Mouse (Mus musculus): ENCODE measurements around the gene Islr2. TPM values are rescaled to one million over a fixed set of nuclear protein-coding genes. Genes with fewer than 3 reads are reported as not detected.
A peak's percentile ranks its signal among the peaks of the same experiment; 100 is the strongest.

The Islr2 gene
- total RNA-seq, 2 experiments from 2014 or later, result 0.07 TPM; not detected in 1

- no peak for ATAC-seq (replicated peaks; ENCODE audit: low FRiP score, low TSS enrichment, poor library complexity, severe bottlenecking)
These were observed 4.5 kb downstream of the Islr2 start for GRCm38 (mm10) chr9:58199381-58200269.

DNA sequence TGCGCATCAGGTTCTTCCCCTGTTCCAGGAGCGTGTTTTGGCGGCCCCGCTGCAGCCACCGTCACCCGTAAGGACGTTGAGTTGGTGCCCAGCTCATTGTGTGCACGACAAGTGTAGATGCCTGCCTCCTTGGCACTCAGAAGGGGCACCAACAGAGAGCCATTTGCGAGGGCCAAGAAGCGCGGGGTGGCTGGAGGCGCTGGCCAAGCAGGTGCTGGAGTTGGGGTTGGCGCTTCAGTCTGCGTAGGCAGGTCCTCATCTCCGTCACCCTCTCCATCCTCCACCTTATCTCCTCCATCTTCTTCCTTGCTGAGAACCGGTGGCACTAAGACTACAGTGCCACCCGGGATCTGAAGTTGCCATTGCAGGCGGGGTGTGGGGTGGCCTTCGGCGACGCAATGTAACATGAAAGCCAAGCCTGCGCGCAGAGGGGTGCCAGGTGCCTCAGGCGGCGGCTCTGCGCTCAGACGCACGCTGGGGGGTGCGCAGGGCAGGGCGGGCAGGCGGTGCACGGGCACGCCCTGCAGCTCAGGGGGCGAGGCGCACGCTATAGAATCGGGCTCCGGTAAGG lies 5.2 kb downstream of the Islr2 start:
- no peak for ATAC-seq (replicated peaks; ENCODE audit: low FRiP score, low TSS enrichment, poor library complexity, severe bottlenecking)

GRCm38 (mm10) chr9:58197781-58198701 lies 6.1 kb downstream of the Islr2 start:
- peak; percentile 45 for ATAC-seq (replicated peaks; ENCODE audit: low FRiP score, low TSS enrichment, poor library complexity, severe bottlenecking)

- no peak for ATAC-seq (replicated peaks; ENCODE audit: low FRiP score, low TSS enrichment, poor library complexity, severe bottlenecking)
These were observed 7.2 kb downstream of the Islr2 start for GRCm38 (mm10) chr9:58196610-58197567.

- ATAC-seq (replicated peaks; ENCODE audit: low FRiP score, low TSS enrichment, poor library complexity, severe bottlenecking), result no peak
These were observed 8.0 kb downstream of the Islr2 start for GRCm38 (mm10) chr9:58196141-58196540.

DNA sequence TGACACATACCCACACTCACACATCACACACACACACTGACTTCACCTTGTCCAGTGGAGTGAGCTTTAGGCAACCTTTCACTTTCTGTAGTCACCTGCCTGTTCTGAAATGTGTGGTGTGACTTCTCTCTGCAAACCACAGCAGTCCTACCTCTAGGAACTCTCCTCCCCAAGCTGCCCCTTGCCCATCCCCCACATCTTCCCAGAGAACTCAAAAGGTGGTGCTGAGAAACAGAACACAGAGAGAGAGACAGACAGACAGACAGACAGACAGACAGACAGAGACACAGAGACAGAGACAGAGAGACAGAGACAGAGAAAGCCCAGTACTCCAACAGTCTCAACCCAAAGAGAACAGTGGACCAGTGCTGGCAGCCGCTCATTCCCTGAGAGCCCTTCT lies 8.4 kb downstream of the Islr2 start:
- ATAC-seq (replicated peaks; ENCODE audit: low FRiP score, low TSS enrichment, poor library complexity, severe bottlenecking), result no peak

- ATAC-seq (replicated peaks; ENCODE audit: low FRiP score, low TSS enrichment, poor library complexity, severe bottlenecking), result no peak
These were observed 9.9 kb downstream of the Islr2 start for GRCm38 (mm10) chr9:58194222-58194621.

DNA sequence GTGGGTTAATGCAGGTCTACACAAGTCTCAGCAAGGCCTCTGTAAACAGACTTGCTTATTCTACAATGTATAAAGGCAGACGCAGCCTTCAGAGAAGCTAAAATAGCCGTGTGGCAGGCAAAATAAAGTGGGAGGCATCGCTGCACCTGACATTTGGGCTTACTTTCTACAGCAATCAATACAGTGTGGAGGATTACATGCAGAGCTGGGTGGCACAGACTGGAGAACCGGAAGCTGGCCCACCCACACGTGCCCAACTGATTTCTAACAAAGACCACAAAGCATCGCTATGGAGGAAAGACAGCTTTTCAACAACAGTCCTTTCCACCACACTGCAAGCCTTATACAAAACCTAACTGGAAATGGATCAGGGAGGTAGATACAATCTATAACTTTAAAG lies 19.7 kb downstream of the Islr2 start:
- ATAC-seq (replicated peaks; ENCODE audit: low FRiP score, low TSS enrichment, poor library complexity, severe bottlenecking), result no peak

- no peak for ATAC-seq (replicated peaks; ENCODE audit: low FRiP score, low TSS enrichment, poor library complexity, severe bottlenecking)
These were observed 24.7 kb downstream of the Islr2 start for GRCm38 (mm10) chr9:58179390-58179789.

DNA sequence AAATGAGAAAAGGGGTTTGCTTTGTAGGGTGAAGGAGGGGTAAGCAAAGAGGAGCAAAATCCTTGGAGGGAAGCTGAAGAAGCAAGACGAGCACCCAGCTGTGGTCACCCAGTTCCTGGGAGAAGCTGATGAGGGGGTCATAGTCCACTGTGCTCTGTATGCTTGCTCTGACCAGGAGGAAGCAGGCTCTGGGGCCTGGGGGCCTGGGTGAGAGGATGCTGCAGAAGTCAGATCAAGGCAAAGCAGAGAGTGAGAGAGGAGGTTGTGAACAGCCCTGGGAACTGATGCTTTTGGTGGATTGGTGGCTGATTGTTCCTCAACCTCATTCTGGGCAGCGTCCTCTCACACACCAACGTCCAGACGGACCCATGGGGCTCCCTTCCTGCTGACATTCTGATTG lies 27.0 kb downstream of the Islr2 start:
- no peak for ATAC-seq (replicated peaks; ENCODE audit: low FRiP score, low TSS enrichment, poor library complexity, severe bottlenecking)

DNA sequence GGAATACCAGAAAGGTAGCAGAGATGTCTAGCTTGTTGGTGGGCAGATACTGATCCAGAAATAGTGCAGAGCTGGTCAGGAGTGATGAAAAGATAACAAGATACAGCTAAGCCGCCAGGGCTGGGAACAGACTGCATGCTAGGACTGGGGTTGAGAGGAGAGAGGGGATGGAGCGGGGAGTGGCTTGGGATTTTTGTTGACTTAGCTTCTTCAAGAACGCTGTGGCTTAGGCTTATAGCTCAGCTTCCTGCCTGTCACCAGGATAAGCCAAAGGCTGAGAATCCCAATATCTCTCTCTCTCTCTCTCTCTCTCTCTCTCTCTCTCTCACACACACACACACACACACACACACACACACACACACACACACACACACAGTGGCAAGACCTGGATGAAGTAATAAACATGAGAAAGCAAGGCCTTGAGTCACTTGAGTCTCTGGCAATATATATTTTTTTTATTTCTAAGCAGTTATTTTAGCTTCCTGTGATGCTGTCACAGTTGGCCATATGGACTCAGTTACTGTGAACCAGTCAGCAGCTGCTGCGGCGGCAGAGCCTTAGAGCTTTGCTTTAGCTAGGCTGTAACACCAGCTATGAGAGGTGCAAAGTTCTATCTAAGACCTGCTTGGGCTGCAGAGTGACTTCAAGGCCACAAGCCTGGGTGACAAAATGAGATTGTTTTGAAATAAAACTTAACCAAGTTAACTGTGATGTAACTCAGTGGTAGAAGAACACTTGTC lies 28.2 kb downstream of the Islr2 start:
- no peak for ATAC-seq (replicated peaks; ENCODE audit: low FRiP score, low TSS enrichment, poor library complexity, severe bottlenecking)

DNA sequence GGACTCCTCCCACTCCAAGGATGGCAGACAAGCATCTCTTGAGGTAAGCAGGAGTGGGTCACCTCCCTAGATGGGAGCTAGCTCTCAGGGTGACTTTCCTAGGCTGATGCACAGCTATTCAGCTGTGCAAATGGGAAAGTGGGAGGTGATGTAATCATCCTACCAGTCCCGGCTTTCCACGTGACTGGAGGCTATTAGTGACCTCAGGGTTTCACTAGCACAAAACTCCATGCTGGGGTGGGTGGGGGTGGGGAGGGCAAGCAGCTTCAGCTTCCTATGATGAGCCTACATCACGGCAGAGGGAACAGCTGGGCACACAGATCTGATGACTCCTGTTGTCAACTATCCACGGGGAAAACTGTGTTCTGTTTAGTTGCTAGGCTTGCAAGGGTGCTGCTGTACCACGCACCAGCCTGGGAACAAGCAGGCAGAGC lies 29.3 kb downstream of the Islr2 start:
- ATAC-seq (replicated peaks; ENCODE audit: low FRiP score, low TSS enrichment, poor library complexity, severe bottlenecking), result no peak

GRCm38 (mm10) chr9:58172863-58173262 lies 31.3 kb downstream of the Islr2 start:
- no peak for ATAC-seq (replicated peaks; ENCODE audit: low FRiP score, low TSS enrichment, poor library complexity, severe bottlenecking)

DNA sequence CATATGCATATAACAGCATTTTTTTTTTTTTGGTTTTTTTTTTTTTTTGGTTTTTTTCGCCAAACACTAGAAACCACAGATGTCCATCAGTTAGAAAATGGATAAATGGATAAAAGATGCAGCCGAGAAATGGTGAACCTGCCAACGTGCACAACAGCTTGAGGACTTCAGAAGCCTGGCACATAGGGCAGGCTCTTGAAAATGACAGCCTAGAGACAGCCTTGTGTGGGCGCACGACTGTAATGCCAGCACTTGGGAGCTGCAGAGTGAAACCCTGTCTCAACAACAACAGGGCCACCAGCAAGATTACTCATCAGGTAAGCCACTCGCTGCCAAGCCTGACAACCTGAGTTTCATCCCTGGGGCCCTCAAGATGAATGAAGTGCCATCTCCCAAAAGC lies 34.7 kb downstream of the Islr2 start:
- ATAC-seq (replicated peaks; ENCODE audit: low FRiP score, low TSS enrichment, poor library complexity, severe bottlenecking), result no peak

DNA sequence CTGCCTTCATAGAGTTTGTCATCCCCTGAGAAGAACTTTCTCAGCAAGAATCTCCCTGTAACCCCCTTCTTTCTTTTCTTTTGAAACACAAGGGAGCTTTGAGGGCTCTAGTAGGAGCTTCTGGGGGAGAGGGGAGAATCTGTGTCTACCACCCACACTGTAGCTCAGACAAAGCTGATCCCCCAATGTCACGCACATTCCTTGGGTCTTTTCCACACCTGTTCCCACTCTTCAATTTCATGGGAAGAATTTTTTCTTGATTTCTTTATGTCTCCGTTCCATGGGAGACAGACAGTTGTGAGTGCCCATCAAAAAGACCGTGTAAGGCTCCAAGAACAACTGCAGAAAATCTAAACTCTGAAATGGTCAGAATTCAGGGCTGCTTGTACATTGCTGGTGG lies 35.2 kb downstream of the Islr2 start:
- ATAC-seq (replicated peaks; ENCODE audit: low FRiP score, low TSS enrichment, poor library complexity, severe bottlenecking), result no peak

DNA sequence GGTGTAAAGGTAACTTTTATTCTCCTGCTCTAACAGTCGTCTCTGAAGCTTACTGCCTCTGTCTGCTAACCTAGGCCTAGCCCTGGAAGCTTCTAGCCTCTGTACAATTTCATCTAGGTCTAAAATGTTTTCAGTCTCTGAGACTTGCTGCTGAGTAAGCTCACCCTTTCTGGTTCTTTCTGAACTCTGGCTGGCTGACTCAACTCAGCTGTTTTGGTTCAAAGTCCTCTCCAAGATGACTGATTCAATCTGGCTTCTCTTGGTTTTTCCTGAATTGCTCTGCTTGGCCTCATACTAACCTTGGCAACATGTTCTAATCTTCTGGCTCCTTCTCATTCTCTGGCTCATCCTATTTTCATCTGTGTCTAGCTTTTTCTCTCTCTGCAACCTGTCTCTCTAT lies 38.3 kb downstream of the Islr2 start:
- ATAC-seq (replicated peaks; ENCODE audit: low FRiP score, low TSS enrichment, poor library complexity, severe bottlenecking), result no peak

- no peak for ATAC-seq (replicated peaks; ENCODE audit: low FRiP score, low TSS enrichment, poor library complexity, severe bottlenecking)
These were observed 41.0 kb downstream of the Islr2 start for GRCm38 (mm10) chr9:58163146-58163545.

- ATAC-seq (replicated peaks; ENCODE audit: low FRiP score, low TSS enrichment, poor library complexity, severe bottlenecking), result no peak
These were observed 41.9 kb downstream of the Islr2 start for GRCm38 (mm10) chr9:58162173-58162572.
